Mouse (Mus musculus) left cerebral cortex, adult 6 months (tissue): ENCODE measurements around the gene Shisa9. TPM values are rescaled to one million over a fixed set of nuclear protein-coding genes. Genes with fewer than 3 reads are reported as not detected.

Experiments
- long read RNA-seq, 2 experiments: library from polyadenylated mRNA; unstranded; transcript quantifications; one replicate each; pipeline ENCODE4 v2.0.0; 2019 to 2020
- polyA plus RNA-seq: library from polyadenylated mRNA; unstranded; fragments of <200 nt; fragmentation: Nextera tagmentation; gene quantifications from 2 replicates; pipeline ENCODE4 v1.2.3, GENCODE M21; 2021

The Shisa9 gene
- polyA plus RNA-seq, result 11.0 and 35.4 TPM in 2 replicates
- long read RNA-seq, experiment 1, transcript Shisa9-204 (3 exons, 1,196 nt), result major isoform, 5 of 40 reads
- long read RNA-seq, experiment 1, partial matches to known transcripts, result 3 of 40 reads
- long read RNA-seq, experiment 1, other reads (novel, unspliced or antisense), result 31 of 40 reads
- long read RNA-seq, experiment 2, partial matches to known transcripts, result 16 of 22 reads
- long read RNA-seq, experiment 2, other reads (novel, unspliced or antisense), result 4 of 22 reads

GRCm38 (mm10) chr16:11983616-11984270 lies at the start of gene Shisa9:
Gene Shisa9 (plus strand): TSS chr16:11984113.

Other genes starting within 250 kb of the Shisa9 start
- 22.8 and 26.3 TPM in 2 replicates for gene Cpped1, start 74.7 kb upstream of the Shisa9 start, polyA plus RNA-seq